Mouse (Mus musculus): Measurements from ENCODE around the gene Snhg11.

DNA sequence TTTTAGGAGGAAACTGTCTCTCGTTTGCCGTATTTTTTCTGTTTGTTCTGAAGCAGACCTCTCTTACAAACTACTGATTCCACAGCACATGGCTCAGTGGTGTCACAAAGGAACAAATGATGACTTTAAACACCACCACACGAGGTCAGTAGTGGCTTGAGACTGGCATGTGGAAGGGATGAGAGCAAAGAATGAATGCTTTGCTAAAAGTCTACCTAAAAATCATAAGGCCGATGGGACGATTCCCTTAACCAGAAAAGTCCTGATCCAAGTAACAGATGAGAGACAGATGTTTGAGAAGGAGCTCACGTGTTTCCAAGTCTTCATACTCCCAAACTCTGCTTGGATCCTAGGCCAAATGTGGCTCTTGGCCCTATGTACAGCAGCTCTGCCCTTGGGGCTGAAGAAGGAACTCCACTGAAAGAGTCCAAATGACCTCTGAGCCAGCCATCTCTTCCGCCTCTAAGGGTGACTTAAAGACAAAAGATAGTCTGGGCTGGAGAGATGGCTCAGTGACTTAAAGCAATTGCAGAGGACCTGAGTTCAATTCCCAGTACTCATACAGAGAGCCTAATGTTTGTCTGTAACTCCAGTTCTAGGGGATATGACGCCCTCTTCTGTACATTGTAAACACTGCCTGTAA lies 13.6 kb upstream of the Snhg11 start:
- TF ChIP-seq JUND (IDR thresholded peaks at IDR 0.05; ENCODE audit: low read depth, low read length) (no peak), POLR2A (IDR thresholded peaks at IDR 0.05; ENCODE audit: control insufficient read depth in 1 of 2, insufficient read depth in 1 of 2, low read depth in 1 of 2, low read length in 2 of 2, poor library complexity in 1 of 2) (peak in 1 of 2 experiments; percentile 24; a peak in 1 of 4 replicates), CTCF (IDR thresholded peaks at IDR 0.05 in 2 of 3, conservative IDR thresholded peaks at IDR 0.05 in 1 of 3; ENCODE audit: control insufficient read depth in 1 of 3, insufficient read depth in 1 of 3, low read depth in 2 of 3, low read length in 3 of 3, poor library complexity in 1 of 3, severe bottlenecking in 1 of 3) (peak in 2 of 3 experiments; percentile 3 to 58; a peak in 4 of 6 replicates), EP300 (IDR thresholded peaks at IDR 0.05; ENCODE audit: low read depth in 1 of 2, low read length in 2 of 2) (0 out of 4 replicates have a peak, but pooled peaks of 1 of the 2 experiments have one; percentile 4)
